Mouse (Mus musculus) CH12.LX (cell line): Measurements from ENCODE around the gene Ugt1a10. TPM values are rescaled to one million over a fixed set of nuclear protein-coding genes. Genes with fewer than 3 reads are reported as not detected.

Experiments used
- DNase-seq: peaks from one replicate; pipeline ENCODE4 v3.0.0-alpha.2; 2013; ENCODE audit errors: extremely low read depth
- H3K27ac ChIP-seq: 2 replicates; pipeline ENCODE4 v1.5.1; 2012; ENCODE audit warnings: low read depth, mild to moderate bottlenecking, control low read depth, moderate library complexity; ENCODE audit not compliant: insufficient read depth
- H3K27me3 ChIP-seq: replicated peaks from 2 replicates; pipeline ENCODE3; 2012; ENCODE audit warnings: inconsistent platforms
- H3K36me3 ChIP-seq, 2 experiments: replicated peaks in 1 of 2; 2 replicates each; pipeline versions ENCODE3 to v1.6.1; 2012; ENCODE audit warnings: inconsistent platforms in 1 of 2, low read length in 1 of 2, mild to moderate bottlenecking in 1 of 2, mixed read lengths in 1 of 2, moderate library complexity in 1 of 2; ENCODE audit not compliant: control insufficient read depth in 1 of 2, insufficient read depth in 1 of 2
- H3K4me1 ChIP-seq, 2 experiments: 2 replicates each; pipeline ENCODE4 v1.6.1; 2012; ENCODE audit warnings: inconsistent platforms in 1 of 2, moderate library complexity in 1 of 2; ENCODE audit not compliant: insufficient read depth in 2 of 2, control insufficient read depth in 1 of 2
- H3K4me2 ChIP-seq: 2 replicates; pipeline ENCODE4 v1.6.1; 2012; ENCODE audit warnings: low read depth, mild to moderate bottlenecking, control low read depth; ENCODE audit not compliant: poor library complexity, insufficient read depth, severe bottlenecking
- H3K4me3 ChIP-seq, 3 experiments: fragments of 150-350 bp in 1 of 3; sonication (generic) in 1 of 3; replicated peaks in 1 of 3; 2 replicates each; pipeline versions ENCODE3 to v1.5.1; 2011 to 2012; ENCODE audit warnings: low read depth in 2 of 3, low read length in 2 of 3, mild to moderate bottlenecking in 2 of 3, moderate library complexity in 2 of 3, control low read depth in 1 of 3, improper control_type of control experiment in 1 of 3, inconsistent platforms in 1 of 3, mixed read lengths in 1 of 3; ENCODE audit not compliant: poor library complexity in 1 of 3
- H3K79me2 ChIP-seq: replicated peaks from 2 replicates; pipeline ENCODE4 v1.6.1; 2012; ENCODE audit warnings: mild to moderate bottlenecking, moderate library complexity; ENCODE audit not compliant: control insufficient read depth, poor library complexity, insufficient read depth, severe bottlenecking; ENCODE audit errors: extremely low read depth
- H3K9ac ChIP-seq: 2 replicates; pipeline ENCODE4 v1.6.1; 2012; ENCODE audit warnings: low read depth, mild to moderate bottlenecking, control low read depth, moderate library complexity; ENCODE audit not compliant: insufficient read depth
- H3K9me3 ChIP-seq: replicated peaks from 2 replicates; pipeline ENCODE3; 2012; ENCODE audit warnings: low read length, inconsistent platforms, mixed read lengths
- ELF1 ChIP-seq: IDR thresholded peaks from 2 replicates; pipeline ENCODE4 v1.6.1; 2014; ENCODE audit warnings: low read depth, mild to moderate bottlenecking, inconsistent platforms, low read length, improper control_type of control experiment
- EP300 ChIP-seq: IDR thresholded peaks from 2 replicates; pipeline ENCODE4 v1.6.1; 2011; ENCODE audit warnings: low read length, improper control_type of control experiment
- IRF4 ChIP-seq: IDR thresholded peaks from 2 replicates; pipeline ENCODE4 v1.6.1; 2014; ENCODE audit warnings: low read depth, mild to moderate bottlenecking, inconsistent platforms, low read length, improper control_type of control experiment
- JUN ChIP-seq: IDR thresholded peaks from 2 replicates; pipeline ENCODE4 v1.6.1; 2011; ENCODE audit warnings: low read depth, mild to moderate bottlenecking, low read length, improper control_type of control experiment, moderate library complexity; ENCODE audit not compliant: insufficient read depth
- MYC ChIP-seq: IDR thresholded peaks from 2 replicates; pipeline ENCODE4 v1.6.1; 2011; ENCODE audit warnings: low read depth, mild to moderate bottlenecking, improper control_type of control experiment, low read length
- PAX5 ChIP-seq: IDR thresholded peaks from 2 replicates; pipeline ENCODE4 v1.6.1; 2012; ENCODE audit warnings: low read length, inconsistent platforms, mixed read lengths
- POLR2AphosphoS2 ChIP-seq: IDR thresholded peaks from 2 replicates; pipeline ENCODE4 v1.6.1; 2011; ENCODE audit warnings: low read depth, low read length, improper control_type of control experiment
- SIN3A ChIP-seq: IDR thresholded peaks from 2 replicates; pipeline ENCODE4 v1.6.1; 2012; ENCODE audit warnings: low read length, improper control_type of control experiment, inconsistent platforms
- TBP ChIP-seq: conservative IDR thresholded peaks from 2 replicates; pipeline ENCODE4 v1.6.1; 2011; ENCODE audit warnings: low read depth, low read length, improper control_type of control experiment
- ZNF384 ChIP-seq: IDR thresholded peaks from 2 replicates; pipeline ENCODE4 v1.6.1; 2012; ENCODE audit warnings: low read depth, low read length, improper control_type of control experiment, inconsistent platforms
- dilution Hi-C: fragments of 300-500 bp; cut with MboI; formaldehyde crosslinking; loops from 2 replicates; pipeline ENCODE4 v1.14.3; 2020; ENCODE audit warnings: low sequenced_read_pairs; ENCODE audit not compliant: extremely low pct_unique_long_range_greater_than_20kb, extremely low pct_ligation_motif_present
- in situ Hi-C: fragments of 300-500 bp; cut with MboI; formaldehyde crosslinking; loops from 3 replicates; pipeline ENCODE4 v1.14.3; 2019; ENCODE audit warnings: low sequenced_read_pairs, low pct_ligation_motif_present, low pct_unique_long_range_greater_than_20kb, mixed read lengths
- polyA plus RNA-seq: library from polyadenylated mRNA; unstranded; fragments of >175 nt; gene quantifications from 2 replicates; pipeline ENCODE4 v1.2.1, GENCODE M21; 2012; ENCODE audit warnings: low read depth; ENCODE audit not compliant: insufficient read length
- total RNA-seq, 2 experiments: library from RNA; depleted of rRNA; stranded (reverse); fragments of 300-350 nt in 1 of 2; fragments of >200 nt in 1 of 2; gene quantifications; 2 replicates each; pipeline ENCODE4 v1.2.3; 2012 to 2014

The Ugt1a10 gene
- total and polyA plus RNA-seq, 3 experiments: not detected

GRCm38 (mm10) chr1:88074471-88074870 lies 19.3 kb downstream of the Ugt1a10 start:
- Histone ChIP-seq H3K36me3 (no peaks in the 10 kb centered on the region), H3K4me2 (no peak overlapping the region), H3K79me2 (no peaks in the 10 kb centered on the region), H3K4me1 (no peaks in the 10 kb centered on the region; a peak in 1 of 4 replicates), H3K9me3 (no peaks in the 10 kb centered on the region), H3K27me3 (no peaks in the 10 kb centered on the region), H3K9ac (no peak overlapping the region), H3K27ac (no peak overlapping the region), H3K4me3 (no peak overlapping the region)
- no peak for TF ChIP-seq SIN3A
- dilution Hi-C loops (no loop called here), in situ Hi-C loops (no loop called here)
- no peak for DNase-seq

GRCm38 (mm10) chr1:88077128-88077527 lies 21.9 kb downstream of the Ugt1a10 start:
- Histone ChIP-seq H3K4me2 (no peak overlapping the region), H3K9ac (no peak overlapping the region), H3K4me3 (no peak overlapping the region), H3K27me3 (no peaks in the 10 kb centered on the region), H3K36me3 (no peaks in the 10 kb centered on the region), H3K4me1 (no peaks in the 10 kb centered on the region; a peak in 1 of 4 replicates), H3K27ac (no peak overlapping the region), H3K9me3 (no peaks in the 10 kb centered on the region), H3K79me2 (no peaks in the 10 kb centered on the region)
- peak; percentile 21 for DNase-seq
- TF ChIP-seq IRF4 (no peak), EP300 (no peak), ELF1 (no peak), PAX5 (no peak), TBP (no peak), MYC (no peak), JUN (no peak), ZNF384 (no peak)
- in situ Hi-C loops (no loop called here), dilution Hi-C loops (no loop called here)

- no peaks in the 10 kb centered on the region for H3K79me2 ChIP-seq
- no peak overlapping the region for H3K4me2 ChIP-seq
- no peak for DNase-seq
- dilution Hi-C loops (no loop called here), in situ Hi-C loops (no loop called here)
- H3K9me3 ChIP-seq: no peaks in the 10 kb centered on the region
- no peak for TF ChIP-seq POLR2AphosphoS2
- H3K36me3 ChIP-seq: no peaks in the 10 kb centered on the region
- H3K9ac ChIP-seq: no peak overlapping the region
- H3K4me3 ChIP-seq: no peak overlapping the region
- H3K4me1 ChIP-seq: no peaks in the 10 kb centered on the region; a peak in 1 of 4 replicates
- no peaks in the 10 kb centered on the region for H3K27me3 ChIP-seq
- H3K27ac ChIP-seq: no peak overlapping the region
Observed at GRCm38 (mm10) chr1:88081670-88082069, 26.5 kb downstream of the Ugt1a10 start.
